Mouse (Mus musculus) hindbrain, embryonic 14.5 days (tissue): Measurements from ENCODE around the gene Homer2. TPM values are rescaled to one million over a fixed set of nuclear protein-coding genes. Genes with fewer than 3 reads are reported as not detected.
A peak's percentile ranks its signal among the peaks of the same experiment; 100 is the strongest.

ENCODE experiments used
- ATAC-seq: fragments of 200-750 bp; cut with Nextera tagmentation; 2 replicates; pipeline ENCODE4 v1.8.0; 2017; ENCODE audit warnings: moderate number of reproducible peaks, mild to moderate bottlenecking, moderate TSS enrichment, moderate library complexity; ENCODE audit not compliant: low FRiP score
- DNase-seq: peaks from one replicate; pipeline ENCODE4 v3.0.0-alpha.2; 2015; ENCODE audit warnings: low spot score
- H3K27ac ChIP-seq: fragments of 300-500 bp; sonication (generic); 2 replicates; pipeline ENCODE4 v1.5.1; 2014; ENCODE audit warnings: mild to moderate bottlenecking, moderate library complexity
- H3K27me3 ChIP-seq: fragments of 300-500 bp; sonication (generic); 2 replicates; pipeline ENCODE4 v1.6.1; 2014; ENCODE audit warnings: mild to moderate bottlenecking, low read length, mixed read lengths; ENCODE audit not compliant: control insufficient read depth, insufficient read depth
- H3K36me3 ChIP-seq: fragments of 300-500 bp; sonication (generic); replicated peaks from 2 replicates; pipeline ENCODE4 v1.6.1; 2014; ENCODE audit not compliant: control insufficient read depth, insufficient read depth
- H3K4me1 ChIP-seq: fragments of 300-500 bp; sonication (generic); replicated peaks from 2 replicates; pipeline ENCODE4 v1.6.1; 2014; ENCODE audit warnings: antibody characterized with exemption, low read length, mixed read lengths; ENCODE audit not compliant: control insufficient read depth, insufficient read depth
- H3K4me2 ChIP-seq: fragments of 300-500 bp; sonication (generic); replicated peaks from 2 replicates; pipeline ENCODE4 v1.6.1; 2014; ENCODE audit warnings: mild to moderate bottlenecking, moderate library complexity
- H3K4me3 ChIP-seq: fragments of 300-500 bp; sonication (generic); replicated peaks from 2 replicates; pipeline ENCODE4 v1.5.1; 2014; ENCODE audit warnings: mild to moderate bottlenecking, low read length
- H3K9ac ChIP-seq: fragments of 300-500 bp; sonication (generic); 2 replicates; pipeline ENCODE4 v1.6.1; 2014
- H3K9me3 ChIP-seq: fragments of 300-500 bp; sonication (generic); 2 replicates; pipeline ENCODE4 v1.6.1; 2016; ENCODE audit warnings: low read length; ENCODE audit not compliant: control insufficient read depth
- WGBS: fragments of 180-500 bp; shearing (Covaris S2); extraction: QIAGEN DNeasy Blood & Tissue Kit; methylation state at CpG from one replicate; pipeline ENCODE4 v1.1.7; 2014; 5-methylcytosine and 5-hydroxymethylcytosine counted together
- polyA plus RNA-seq: library from polyadenylated mRNA; unstranded; fragments of >200 nt; fragmentation: Nextera tagmentation; extraction: Ambion mirVana; gene quantifications from 2 replicates; pipeline ENCODE4 v1.2.1, GENCODE M21; 2014

Gene Homer2
- polyA plus RNA-seq, 1 experiment from 2014 or later: 25.7 TPM

DNA sequence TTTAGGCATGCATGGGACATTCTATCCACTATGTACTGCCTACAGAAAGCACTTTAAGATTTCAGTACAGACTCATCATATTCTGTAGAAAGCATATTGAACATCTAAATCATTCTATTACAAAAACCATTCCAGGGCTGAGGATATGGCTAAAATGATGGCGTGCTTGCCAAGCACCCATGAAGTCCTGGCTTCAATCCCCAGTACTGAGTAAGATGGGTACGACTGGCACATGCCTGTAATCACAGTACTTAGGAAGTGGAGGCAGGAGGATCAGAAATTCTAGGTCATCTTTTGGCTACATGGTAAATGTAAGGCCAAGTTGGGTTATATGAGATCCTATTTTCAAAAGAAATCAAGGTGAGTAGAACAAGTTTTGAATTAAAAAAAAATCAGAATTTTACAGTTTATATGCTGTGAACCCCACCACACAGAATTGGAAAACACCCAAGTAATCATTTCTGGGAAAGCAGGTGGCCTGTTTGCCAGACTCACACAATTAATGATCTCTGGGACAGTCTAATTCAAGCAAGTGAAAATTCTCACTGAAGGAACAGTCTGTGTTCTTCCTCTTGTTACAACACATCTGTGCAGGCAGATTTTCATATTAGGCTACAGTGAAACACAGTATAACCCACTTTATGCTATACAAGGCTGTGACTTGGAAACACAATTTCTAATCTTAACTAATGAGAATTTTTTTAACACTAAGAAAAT lies 49.5 kb downstream of the Homer2 start:
- no peak for ATAC-seq
- Histone ChIP-seq H3K27me3 (no peaks in the 10 kb centered on the region), H3K9me3 (no peaks in the 10 kb centered on the region), H3K36me3 (no peaks in the 10 kb centered on the region), H3K4me2 (no peak overlapping the region), H3K9ac (no peak overlapping the region), H3K4me3 (no peak overlapping the region), H3K4me1 (peaks cover 34% of the 10 kb centered on the region), H3K27ac (peak overlapping the region; percentile 55; the same call in 1 of the 2 replicates)
- DNase-seq: peak; percentile 42
- 81% methylated on average over 2 of the region's 2 CpGs for WGBS

DNA sequence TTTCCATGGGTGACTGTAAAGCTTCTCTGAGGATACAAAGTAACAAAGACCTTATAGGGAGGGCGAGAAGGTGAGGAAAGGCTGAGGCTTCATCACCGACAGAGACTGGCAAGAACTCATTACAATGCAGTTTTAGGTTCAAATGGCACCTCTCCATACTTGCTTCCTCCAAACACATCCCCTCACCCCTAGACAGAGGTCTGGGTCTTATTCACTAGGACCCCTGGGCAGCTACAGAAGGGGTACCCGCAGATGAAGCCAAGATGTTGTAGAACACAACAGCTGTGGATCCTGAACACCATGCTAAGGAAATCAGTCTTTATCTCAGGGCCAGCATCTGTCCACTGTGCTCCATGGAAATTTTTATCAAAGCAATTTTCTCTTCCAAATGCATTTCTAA lies 50.3 kb downstream of the Homer2 start:
- no peak for DNase-seq
- Histone ChIP-seq H3K36me3 (no peaks in the 10 kb centered on the region), H3K9me3 (no peaks in the 10 kb centered on the region), H3K4me2 (no peak overlapping the region), H3K4me3 (no peak overlapping the region), H3K27ac (peak overlapping the region; percentile 55; the same call in 1 of the 2 replicates), H3K27me3 (no peaks in the 10 kb centered on the region), H3K9ac (no peak overlapping the region), H3K4me1 (peaks cover 41% of the 10 kb centered on the region)
- WGBS: 48% methylated on average over 3 of the region's 3 CpGs
- ATAC-seq: no peak

DNA sequence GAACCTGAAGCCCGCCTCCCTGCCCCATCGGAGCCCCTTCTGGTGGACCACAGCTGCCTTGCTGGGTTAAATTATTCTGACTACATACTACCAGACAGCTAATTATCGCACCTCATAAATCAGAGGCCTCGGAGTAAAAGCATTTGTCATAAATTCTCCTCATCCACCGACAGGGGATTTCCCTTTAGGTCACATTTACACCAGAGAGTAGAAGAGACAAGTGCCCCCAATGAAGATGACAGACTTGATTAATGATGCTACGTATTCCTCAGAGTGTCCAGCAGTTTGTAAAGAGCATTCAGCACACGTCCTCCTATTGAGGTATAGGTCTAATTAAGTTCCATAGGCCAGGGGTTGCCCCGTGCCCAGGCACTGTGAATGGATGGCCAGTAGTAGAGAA lies 50.7 kb downstream of the Homer2 start:
- peak overlapping the region; percentile 55; the same call in 1 of the 2 replicates for H3K27ac ChIP-seq
- no peaks in the 10 kb centered on the region for H3K9me3 ChIP-seq
- no peaks in the 10 kb centered on the region for H3K36me3 ChIP-seq
- WGBS: 20% methylated on average over 8 of the region's 8 CpGs
- DNase-seq: peak; percentile 45
- peak; percentile 44 for ATAC-seq
- no peaks in the 10 kb centered on the region for H3K27me3 ChIP-seq
- H3K4me2 ChIP-seq: no peak overlapping the region
- peaks cover 44% of the 10 kb centered on the region for H3K4me1 ChIP-seq
- no peak overlapping the region for H3K9ac ChIP-seq
- no peak overlapping the region for H3K4me3 ChIP-seq

DNA sequence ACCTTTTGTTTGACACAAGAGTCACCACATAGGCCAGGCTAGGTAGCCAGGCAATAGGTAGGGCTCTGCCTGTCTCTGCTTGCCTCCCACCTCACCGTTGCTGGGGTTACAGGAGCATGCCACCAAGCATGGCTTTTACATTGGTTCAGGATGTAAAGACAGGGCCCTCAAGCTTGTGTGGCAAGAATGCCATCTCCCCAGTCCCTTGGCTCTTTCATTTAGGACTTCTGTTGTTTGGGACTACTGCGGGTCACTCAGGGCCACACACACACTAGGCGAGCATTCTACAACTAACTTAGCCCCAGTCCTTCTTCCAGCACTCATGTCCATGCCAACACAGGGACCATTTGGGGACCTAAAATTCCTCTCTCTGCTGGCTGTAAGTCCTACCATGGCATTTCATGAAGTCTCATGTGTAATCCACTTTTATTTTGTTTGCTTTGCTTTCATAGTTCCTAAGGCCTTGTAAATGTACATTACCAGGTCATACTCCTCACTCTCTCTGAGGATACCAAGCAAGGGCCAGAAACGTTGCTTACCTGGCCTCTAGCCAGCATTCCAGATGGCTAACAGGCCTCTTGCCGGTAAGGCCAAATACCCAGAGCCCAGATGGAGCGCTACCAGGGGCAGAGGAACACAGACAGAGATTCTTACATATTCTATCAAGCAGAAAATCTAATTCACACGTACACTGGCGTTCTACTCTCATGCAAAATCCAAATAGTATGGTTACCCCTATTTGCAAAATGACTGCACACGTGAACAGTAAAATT lies 52.2 kb downstream of the Homer2 start:
- H3K27ac ChIP-seq: peak overlapping the region; percentile 38
- H3K36me3 ChIP-seq: no peaks in the 10 kb centered on the region
- H3K4me1 ChIP-seq: peaks cover 59% of the 10 kb centered on the region
- DNase-seq: peak; percentile 61
- H3K9ac ChIP-seq: no peak overlapping the region
- WGBS: 44% methylated on average over 9 of the region's 9 CpGs
- no peaks in the 10 kb centered on the region for H3K9me3 ChIP-seq
- no peak overlapping the region for H3K4me3 ChIP-seq
- no peaks in the 10 kb centered on the region for H3K27me3 ChIP-seq
- ATAC-seq: no peak
- H3K4me2 ChIP-seq: no peak overlapping the region

DNA sequence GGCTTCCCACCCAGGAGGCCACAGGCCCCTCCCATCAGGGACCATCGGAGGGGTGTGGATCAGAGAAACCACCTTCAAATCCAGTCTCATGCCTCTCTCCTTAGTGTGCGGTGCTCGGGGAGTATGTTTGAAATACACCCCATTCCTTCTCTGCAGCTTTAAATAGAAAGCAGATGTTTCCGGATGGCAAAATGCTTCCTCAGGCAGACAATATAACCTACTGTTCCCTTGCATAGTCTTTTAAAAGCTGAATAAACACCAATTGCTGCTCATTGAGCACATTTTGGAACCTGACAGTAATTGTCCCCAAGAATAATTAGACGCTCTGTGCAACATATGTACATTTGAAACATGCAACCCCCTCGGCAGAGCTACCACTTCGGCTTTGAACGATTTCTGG lies 53.3 kb downstream of the Homer2 start:
- Histone ChIP-seq H3K4me3 (no peak overlapping the region), H3K9me3 (no peaks in the 10 kb centered on the region), H3K9ac (no peak overlapping the region), H3K4me2 (peak overlapping the region; percentile 4; the same call in 1 of the 2 replicates), H3K4me1 (peaks cover 70% of the 10 kb centered on the region), H3K36me3 (no peaks in the 10 kb centered on the region), H3K27ac (peak overlapping the region; percentile 38), H3K27me3 (no peaks in the 10 kb centered on the region)
- ATAC-seq: no peak
- DNase-seq: peak; percentile 41
- 27% methylated on average over 8 of the region's 8 CpGs for WGBS

DNA sequence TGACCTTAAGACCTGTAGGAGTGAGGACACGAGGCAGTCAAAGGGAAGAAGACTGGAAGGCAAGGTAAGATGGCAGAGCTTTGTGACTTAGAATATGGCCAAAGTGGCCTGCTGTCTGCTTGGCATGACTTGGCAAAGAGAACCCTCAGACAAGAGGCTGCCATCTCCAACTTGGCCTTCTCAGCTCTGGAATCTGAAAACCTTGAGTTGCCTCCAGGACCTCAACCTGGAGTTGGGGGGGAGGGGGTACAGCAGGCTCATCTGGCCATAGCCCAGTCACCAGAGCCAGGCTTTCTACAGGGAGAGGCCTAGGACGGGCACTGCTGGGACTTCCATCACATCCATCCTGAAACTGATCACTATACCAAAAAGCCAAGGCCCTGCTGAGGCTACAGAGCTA lies 55.0 kb downstream of the Homer2 start:
- ATAC-seq: no peak
- H3K4me2 ChIP-seq: no peak overlapping the region
- H3K4me1 ChIP-seq: peaks cover 80% of the 10 kb centered on the region
- H3K9ac ChIP-seq: no peak overlapping the region
- H3K9me3 ChIP-seq: no peaks in the 10 kb centered on the region
- DNase-seq: no peak
- peak overlapping the region; percentile 41; the same call in 1 of the 2 replicates for H3K27ac ChIP-seq
- H3K27me3 ChIP-seq: no peaks in the 10 kb centered on the region
- WGBS: 93% methylated on average over 2 of the region's 2 CpGs
- no peaks in the 10 kb centered on the region for H3K36me3 ChIP-seq
- no peak overlapping the region for H3K4me3 ChIP-seq

DNA sequence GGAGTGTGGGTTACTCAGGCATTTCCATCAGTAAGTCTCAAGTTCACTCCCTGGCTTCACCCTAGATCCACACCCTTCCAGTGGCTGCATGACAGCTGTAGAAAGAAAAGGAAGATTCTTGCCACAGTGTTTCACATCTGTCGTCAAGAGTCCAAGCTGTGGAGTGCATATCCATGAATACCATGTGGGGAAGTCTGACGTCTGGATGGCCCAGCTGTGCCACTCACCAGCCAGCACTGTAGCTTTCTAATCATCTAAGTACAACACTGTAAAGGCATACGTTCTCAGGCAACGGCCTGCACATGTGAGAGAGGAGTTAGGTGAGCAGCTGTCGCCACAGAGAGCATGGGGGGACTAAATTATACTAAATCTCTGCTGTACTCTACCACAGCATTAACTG lies 56.0 kb downstream of the Homer2 start:
- H3K9me3 ChIP-seq: no peaks in the 10 kb centered on the region
- H3K4me1 ChIP-seq: peaks cover 80% of the 10 kb centered on the region
- H3K27ac ChIP-seq: peak overlapping the region; percentile 65
- 29% methylated on average over 5 of the region's 5 CpGs for WGBS
- H3K9ac ChIP-seq: no peak overlapping the region
- DNase-seq (no peak), ATAC-seq (no peak)
- H3K4me2 ChIP-seq: no peak overlapping the region
- no peak overlapping the region for H3K4me3 ChIP-seq
- no peaks in the 10 kb centered on the region for H3K36me3 ChIP-seq
- no peaks in the 10 kb centered on the region for H3K27me3 ChIP-seq

DNA sequence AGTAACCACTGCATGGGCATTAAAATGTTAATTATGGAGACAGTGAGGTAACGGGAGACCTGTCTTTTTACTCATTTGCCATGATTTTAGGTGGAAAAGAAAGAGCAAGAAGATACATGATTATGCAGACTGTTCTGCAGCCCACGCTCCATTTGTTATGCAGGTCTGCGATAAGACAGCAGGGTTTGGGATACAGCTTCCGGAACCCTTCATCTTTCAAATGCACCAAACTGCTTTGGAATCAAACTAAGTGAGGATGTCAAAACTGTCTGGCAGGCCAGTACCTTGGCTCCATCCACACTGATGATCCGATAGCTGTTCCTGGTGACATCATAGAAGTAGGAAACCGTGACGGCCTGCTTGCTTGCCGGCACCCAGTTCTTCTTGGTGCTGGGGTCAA lies 58.1 kb downstream of the Homer2 start:
- H3K4me1 ChIP-seq: peaks cover 76% of the 10 kb centered on the region
- WGBS: 48% methylated on average over 8 of the region's 8 CpGs
- 0 out of 2 replicates have a peak overlapping the region, but pooled peaks have one; percentile 3 for H3K4me2 ChIP-seq
- H3K27ac ChIP-seq: peak overlapping the region; percentile 45
- no peaks in the 10 kb centered on the region for H3K27me3 ChIP-seq
- H3K36me3 ChIP-seq: no peaks in the 10 kb centered on the region
- H3K9me3 ChIP-seq: no peaks in the 10 kb centered on the region
- 0 out of 2 replicates have a peak, but pooled peaks have one; percentile 12 for ATAC-seq
- DNase-seq: no peak
- no peak overlapping the region for H3K4me3 ChIP-seq
- no peak overlapping the region for H3K9ac ChIP-seq

DNA sequence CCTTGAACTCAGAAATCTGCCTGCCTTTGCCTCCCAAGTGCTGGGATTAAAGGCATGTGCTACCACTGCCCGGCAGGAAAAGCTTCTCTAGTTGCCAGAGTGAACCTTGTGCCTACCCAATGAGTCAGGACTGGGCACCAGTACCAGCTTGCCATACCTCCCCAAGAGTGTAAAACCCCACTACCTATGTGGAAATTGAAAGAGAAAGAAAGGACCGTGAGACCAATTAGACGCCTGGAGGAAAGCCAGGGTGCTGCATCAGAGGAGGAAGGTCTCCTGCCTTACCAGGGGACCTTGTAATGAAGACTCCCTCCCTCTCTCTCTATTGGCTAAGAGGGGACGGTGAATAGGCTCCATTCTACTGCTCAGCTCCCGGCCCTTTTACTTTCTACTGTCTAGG lies 59.4 kb downstream of the Homer2 start:
- Histone ChIP-seq H3K9ac (no peak overlapping the region), H3K9me3 (no peaks in the 10 kb centered on the region), H3K27me3 (no peaks in the 10 kb centered on the region), H3K27ac (no peak overlapping the region), H3K4me3 (no peak overlapping the region), H3K4me1 (peaks cover 64% of the 10 kb centered on the region), H3K4me2 (no peak overlapping the region), H3K36me3 (no peaks in the 10 kb centered on the region)
- ATAC-seq: no peak
- 58% methylated on average over 5 of the region's 5 CpGs for WGBS
- DNase-seq: no peak
